Mouse (Mus musculus) urinary bladder, postnatal 10 days (tissue): ENCODE measurements around the gene Olfr1015.

Experiments used
- DNase-seq: peaks from one replicate; pipeline ENCODE4 v3.0.0; 2022; ENCODE audit warnings: low spot score

Olfr1015 gene

GRCm38 (mm10) chr2:85781717-85782116 lies at the start of gene Olfr1015:
Olfr1015 (plus strand) TSS chr2:85782017.
- no peak for DNase-seq

- no peak for DNase-seq
Observed at GRCm38 (mm10) chr2:85753822-85754221, 28.0 kb upstream of the Olfr1015 start.

- no peak for DNase-seq
Observed at GRCm38 (mm10) chr2:85762666-85763065, 19.2 kb upstream of the Olfr1015 start, which contains the start of gene Olfr1012. Olfr1012 (minus strand) TSS chr2:85762766.

- DNase-seq = no peak
Observed at GRCm38 (mm10) chr2:85766798-85767197, 15.0 kb upstream of the Olfr1015 start, which contains the start of gene Olfr1013. Olfr1013 (plus strand) TSS chr2:85767098.

- DNase-seq = no peak
Observed at GRCm38 (mm10) chr2:85772413-85772812, 9.4 kb upstream of the Olfr1015 start, which contains the start of gene Olfr1014. Olfr1014 (plus strand) TSS chr2:85772713.

- no peak for DNase-seq
Observed at GRCm38 (mm10) chr2:85792331-85792730, 10.5 kb downstream of the Olfr1015 start.

GRCm38 (mm10) chr2:85802444-85802843 lies 20.6 kb downstream of the Olfr1015 start, which contains the start of gene Olfr1016:
Olfr1016 (minus strand) TSS chr2:85802544.
- no peak for DNase-seq

- DNase-seq = no peak
Observed at GRCm38 (mm10) chr2:85804501-85804900, 22.7 kb downstream of the Olfr1015 start.

- no peak for DNase-seq
Observed at GRCm38 (mm10) chr2:85818179-85818578, 36.4 kb downstream of the Olfr1015 start, which contains the start of gene Olfr1018. Olfr1018 (plus strand) TSS chr2:85818479.
